8 mouse cellular contexts compared by ENCODE assay signal in the genomic region with DNA sequence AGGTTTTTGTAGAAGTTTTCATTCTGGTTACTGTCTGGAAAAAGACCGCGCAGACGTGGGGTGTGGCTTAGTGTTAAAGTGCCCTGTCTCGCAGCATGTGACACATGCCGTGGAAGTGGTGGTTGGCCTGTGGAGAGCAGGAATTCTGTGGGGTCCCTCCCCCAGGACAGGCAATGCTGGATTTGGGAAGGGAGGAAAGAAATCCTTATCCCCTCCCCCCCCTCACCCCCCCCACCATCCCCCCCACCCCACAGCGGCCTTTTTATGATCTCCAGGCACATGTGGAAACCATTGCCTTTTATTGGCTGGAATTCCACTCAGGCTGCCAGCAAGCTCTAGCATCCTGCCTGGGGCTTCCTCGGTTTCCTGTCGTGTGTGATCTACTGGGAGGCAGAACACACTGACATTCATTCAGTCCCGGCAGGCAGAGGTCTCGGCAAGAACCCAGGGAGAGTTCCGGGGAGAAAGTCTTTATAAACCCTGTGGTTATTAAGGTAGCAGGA. TPM values are rescaled to one million over a fixed set of nuclear protein-coding genes. Genes with fewer than 3 reads are reported as not detected.
DNase-seq lines count a peak whose midpoint lies in the region; ATAC-seq and TF ChIP-seq lines count a peak whose summit lies in the region.

No protein-coding gene starts in this region.

- no peaks in the 10 kb centered on the region for H3K36me3 ChIP-seq in lung, embryonic 16.5 days (ENCODE audit: control insufficient read depth, insufficient read depth, low read length)
- no peaks in the 10 kb centered on the region for H3K36me3 ChIP-seq in intestine, embryonic 14.5 days (ENCODE audit: control insufficient read depth, insufficient read depth, low read length)
- H3K36me3 ChIP-seq in midbrain, embryonic 16.5 days (ENCODE audit: control insufficient read depth, insufficient read depth, low read length) = peaks cover 4% of the 10 kb centered on the region; the same call in 1 of the 2 replicates

- peak overlapping the region; percentile 35 for H3K9ac ChIP-seq in lung, embryonic 16.5 days (ENCODE audit: low read length)
- 0 out of 2 replicates have a peak overlapping the region, but pooled peaks have one; percentile 1 for H3K9ac ChIP-seq in intestine, embryonic 14.5 days (ENCODE audit: low read length)
- H3K9ac ChIP-seq in midbrain, embryonic 16.5 days (ENCODE audit: low read depth, low read length) = no peak overlapping the region

- TF ChIP-seq CTCF in gastrocnemius, adult 2 months (IDR thresholded peaks at IDR 0.05) = no peak

- no peaks in the 10 kb centered on the region for H3K9me3 ChIP-seq in lung, embryonic 16.5 days (ENCODE audit: control insufficient read depth, low read length)
- H3K9me3 ChIP-seq in intestine, embryonic 14.5 days (ENCODE audit: control insufficient read depth, low read length) = no peaks in the 10 kb centered on the region
- no peaks in the 10 kb centered on the region for H3K9me3 ChIP-seq in midbrain, embryonic 16.5 days (replicated peaks; ENCODE audit: control insufficient read depth, low read length, poor library complexity, severe bottlenecking)

- peak overlapping the region; percentile 65 for H3K27ac ChIP-seq in lung, embryonic 16.5 days (ENCODE audit: low read length)
- H3K27ac ChIP-seq in gastrocnemius, adult 2 months = peak overlapping the region; percentile 62
- H3K27ac ChIP-seq in intestine, embryonic 14.5 days (ENCODE audit: low read depth) = peak overlapping the region; percentile 58
- 0 out of 2 replicates have a peak overlapping the region, but pooled peaks have one; percentile 33 for H3K27ac ChIP-seq in midbrain, embryonic 16.5 days (ENCODE audit: low read length)

- H3K27me3 ChIP-seq in lung, embryonic 16.5 days (ENCODE audit: control insufficient read depth, insufficient read depth, low read depth, low read length) = no peaks in the 10 kb centered on the region
- no peaks in the 10 kb centered on the region for H3K27me3 ChIP-seq in intestine, embryonic 14.5 days (replicated peaks; ENCODE audit: control insufficient read depth, insufficient read depth, low read length)
- H3K27me3 ChIP-seq in midbrain, embryonic 16.5 days (ENCODE audit: control insufficient read depth, insufficient read depth, low read depth, low read length) = no peaks in the 10 kb centered on the region

- peak overlapping the region; percentile 38 for H3K4me2 ChIP-seq in lung, embryonic 16.5 days (ENCODE audit: low read depth, low read length)
- peak overlapping the region; percentile 40 for H3K4me2 ChIP-seq in intestine, embryonic 14.5 days (ENCODE audit: low read length)
- H3K4me2 ChIP-seq in midbrain, embryonic 16.5 days (ENCODE audit: low read length) = no peak overlapping the region

- H3K4me3 ChIP-seq in lung, embryonic 16.5 days (ENCODE audit: low read length) = no peak overlapping the region
- H3K4me3 ChIP-seq in gastrocnemius, adult 2 months = peak overlapping the region; percentile 53
- 0 out of 2 replicates have a peak overlapping the region, but pooled peaks have one; percentile 6 for H3K4me3 ChIP-seq in intestine, embryonic 14.5 days (ENCODE audit: low read depth, low read length)
- no peak overlapping the region for H3K4me3 ChIP-seq in midbrain, embryonic 16.5 days (ENCODE audit: low read depth, low read length)

- no peak for DNase-seq in lung, postnatal 36 days
- peak; percentile 61 for DNase-seq in gastrocnemius, adult 2 months
- peak; percentile 72 for DNase-seq in intestine, embryonic 14.5 days (ENCODE audit: low spot score)
- no peak for DNase-seq in spleen, postnatal 36 days (ENCODE audit: low spot score in 2 of 2)
- DNase-seq in layer of hippocampus, adult 8-10 months (ENCODE audit: low spot score in 2 of 2) = no peak
- no peak for DNase-seq in spleen, adult 18-20 months

- intact Hi-C loops in gastrocnemius, adult 2 months (cut with DNase I) = no loop called here

- 10% methylated on average over 11 of the region's 11 CpGs for WGBS in lung, embryonic 16.5 days
- WGBS in intestine, embryonic 14.5 days = 17% methylated on average over 11 of the region's 11 CpGs
- 47% methylated on average over 11 of the region's 11 CpGs for WGBS in midbrain, embryonic 16.5 days

- ATAC-seq in lung, embryonic 16.5 days (ENCODE audit: low read depth) = peak; percentile 81
- peak; percentile 73 for ATAC-seq in intestine, embryonic 14.5 days (replicated peaks; ENCODE audit: low FRiP score, low TSS enrichment, low read depth)
- ATAC-seq in midbrain, embryonic 16.5 days = no peak

- H3K4me1 ChIP-seq in lung, embryonic 16.5 days (replicated peaks; ENCODE audit: control insufficient read depth, insufficient read depth, low read length) = peaks cover 40% of the 10 kb centered on the region
- peaks cover 36% of the 10 kb centered on the region for H3K4me1 ChIP-seq in intestine, embryonic 14.5 days (replicated peaks; ENCODE audit: control insufficient read depth, insufficient read depth, low read length)
- H3K4me1 ChIP-seq in midbrain, embryonic 16.5 days (ENCODE audit: control insufficient read depth, insufficient read depth, low read length) = peaks cover 9% of the 10 kb centered on the region; the same call in 1 of the 2 replicates

RNA-seq across cellular contexts. Expression of gene Faap20, which starts 33.5 kb away (rescaled TPM):
- polyA plus RNA-seq in lung, embryonic 16.5 days (2015; fragmentation: Nextera tagmentation; extraction: Ambion mirVana) = 78.6 and 79.6 TPM in 2 replicates
- 1 to 10 TPM; 4.6 to 6.1 TPM for total RNA-seq in gastrocnemius, adult 2 months (2021)
- polyA plus RNA-seq in intestine, embryonic 14.5 days (2014; fragmentation: Nextera tagmentation; extraction: Ambion mirVana) = 74.6 and 81.2 TPM in 2 replicates
- 69.8 and 70.1 TPM in 2 replicates for polyA plus RNA-seq in midbrain, embryonic 16.5 days (2015; fragmentation: Nextera tagmentation; extraction: Ambion mirVana)
- total RNA-seq in layer of hippocampus, adult 8-10 months (2022) = 10 to 100 TPM; 24.1 to 35.0 (median 31.4) TPM

Comparison
In these comparisons a context has a peak if more than half of its experiments do, and no peak if none do; other contexts are left out.
1. H3K4me3 ChIP-seq: peak in gastrocnemius, adult 2 months (single experiment) and intestine, embryonic 14.5 days (single experiment); none in lung, embryonic 16.5 days (single experiment) and midbrain, embryonic 16.5 days (single experiment).
2. DNase-seq: peak in gastrocnemius, adult 2 months (single experiment) and intestine, embryonic 14.5 days (single experiment); none in lung, postnatal 36 days (single experiment), spleen, postnatal 36 days (0 of 2), layer of hippocampus, adult 8-10 months (0 of 2) and spleen, adult 18-20 months (0 of 2).
3. Peak in every context shown above with its lines, with median percentiles within 50 percentile points of each other: H3K27ac ChIP-seq.